Mouse (Mus musculus) liver, embryonic 16.5 days (tissue): ENCODE measurements around the gene Tiparp. TPM values are rescaled to one million over a fixed set of nuclear protein-coding genes. Genes with fewer than 3 reads are reported as not detected.

Experiments
- ATAC-seq: fragments of 200-750 bp; cut with Nextera tagmentation; 2 replicates; pipeline ENCODE4 v1.8.0; 2017; ENCODE audit warnings: low read depth, mild to moderate bottlenecking, moderate number of reproducible peaks, moderate library complexity
- H3K27ac ChIP-seq: fragments of 300-500 bp; sonication (generic); 2 replicates; pipeline ENCODE4 v1.5.1; 2014; ENCODE audit warnings: mild to moderate bottlenecking, low read length
- H3K27me3 ChIP-seq: fragments of 300-500 bp; sonication (generic); 2 replicates; pipeline ENCODE4 v1.6.1; 2014; ENCODE audit warnings: low read depth, low read length, mixed read lengths; ENCODE audit not compliant: control insufficient read depth, insufficient read depth
- H3K36me3 ChIP-seq: fragments of 300-500 bp; sonication (generic); 2 replicates; pipeline ENCODE4 v1.6.1; 2014; ENCODE audit warnings: mild to moderate bottlenecking; ENCODE audit not compliant: control insufficient read depth, insufficient read depth
- H3K4me1 ChIP-seq: fragments of 300-500 bp; sonication (generic); 2 replicates; pipeline ENCODE4 v1.6.1; 2014; ENCODE audit warnings: low read depth, low read length, mixed read lengths; ENCODE audit not compliant: control insufficient read depth
- H3K4me2 ChIP-seq: fragments of 300-500 bp; sonication (generic); 2 replicates; pipeline ENCODE4 v1.6.1; 2014; ENCODE audit warnings: low read depth, low read length, mixed read lengths
- H3K4me3 ChIP-seq: fragments of 300-500 bp; sonication (generic); 2 replicates; pipeline ENCODE4 v1.5.1; 2014; ENCODE audit warnings: low read depth, mild to moderate bottlenecking, low read length
- H3K9ac ChIP-seq: fragments of 300-500 bp; sonication (generic); 2 replicates; pipeline ENCODE4 v1.6.1; 2014; ENCODE audit warnings: low read depth, low read length
- H3K9me3 ChIP-seq: fragments of 300-500 bp; sonication (generic); replicated peaks from 2 replicates; pipeline ENCODE4 v1.6.1; 2016; ENCODE audit warnings: low read length; ENCODE audit not compliant: control insufficient read depth
- WGBS: fragments of 180-500 bp; shearing (Covaris S2); extraction: QIAGEN DNeasy Blood & Tissue Kit; methylation state at CpG from one replicate; pipeline ENCODE4 v1.1.7; 2014; ENCODE audit not compliant: insufficient replicate concordance; 5-methylcytosine and 5-hydroxymethylcytosine counted together
- polyA plus RNA-seq: library from polyadenylated mRNA; unstranded; fragments of >200 nt; fragmentation: Nextera tagmentation; extraction: Ambion mirVana; gene quantifications from 2 replicates; pipeline ENCODE4 v1.2.1, GENCODE M21; 2015

Gene Tiparp
- polyA plus RNA-seq = 6.5 TPM in 2 replicates

- under 1% methylated on average over 76 of the region's 109 CpGs for WGBS
- ATAC-seq = peak; percentile 92
- Histone ChIP-seq H3K9ac (peak within 1 kb of the TSS; percentile 77), H3K4me2 (peak within 1 kb of the TSS; percentile 92), H3K4me3 (peak within 1 kb of the TSS; percentile 73), H3K36me3 (no peaks in the 10 kb centered on the region), H3K27ac (peak within 1 kb of the TSS; percentile 84), H3K4me1 (no peaks in the 10 kb centered on the region), H3K9me3 (no peaks in the 10 kb centered on the region), H3K27me3 (no peaks in the 10 kb centered on the region)
Observed at GRCm38 (mm10) chr3:65527691-65528601, at the start of gene Tiparp. Gene Tiparp, plus strand, starts transcription at chr3:65528410.

DNA sequence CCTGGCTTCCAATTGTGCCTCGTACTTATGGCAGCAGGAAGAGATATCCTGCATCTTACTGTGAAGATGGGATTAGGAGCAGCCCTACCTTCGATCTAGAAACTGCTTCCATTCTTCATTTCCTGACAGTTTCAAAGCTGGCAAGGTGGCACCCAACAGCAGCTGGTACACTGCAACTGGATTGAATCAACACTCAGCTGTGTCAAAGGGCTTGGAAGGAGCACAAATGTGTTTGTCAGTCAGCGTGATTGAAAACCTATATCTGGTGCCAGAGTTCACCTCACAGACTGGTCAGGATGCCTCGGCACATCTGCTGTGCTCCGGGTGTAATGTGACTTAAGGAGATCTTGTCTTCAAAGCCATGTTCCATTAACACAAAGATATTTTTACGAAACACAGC is 47.5 kb upstream of the Tiparp start:
- H3K36me3 ChIP-seq = no peaks in the 10 kb centered on the region

GRCm38 (mm10) chr3:65482266-65482665 is 45.9 kb upstream of the Tiparp start:
- Histone ChIP-seq H3K4me3 (no peak overlapping the region), H3K27ac (no peak overlapping the region), H3K4me1 (no peaks in the 10 kb centered on the region), H3K36me3 (no peaks in the 10 kb centered on the region), H3K4me2 (no peak overlapping the region), H3K9ac (no peak overlapping the region), H3K9me3 (no peaks in the 10 kb centered on the region), H3K27me3 (no peaks in the 10 kb centered on the region)
- ATAC-seq = no peak
- WGBS = 71% methylated on average over 1 of the region's 1 CpGs

More for the DNA sequence above, 47.5 kb upstream of the Tiparp start:
- no peak overlapping the region for H3K9ac ChIP-seq
- no peaks in the 10 kb centered on the region for H3K4me1 ChIP-seq
- no peaks in the 10 kb centered on the region for H3K27me3 ChIP-seq
- H3K9me3 ChIP-seq = no peaks in the 10 kb centered on the region
- H3K27ac ChIP-seq = no peak overlapping the region
- ATAC-seq = no peak
- no peak overlapping the region for H3K4me2 ChIP-seq
- H3K4me3 ChIP-seq = no peak overlapping the region
- WGBS = 56% methylated on average over 6 of the region's 6 CpGs

DNA sequence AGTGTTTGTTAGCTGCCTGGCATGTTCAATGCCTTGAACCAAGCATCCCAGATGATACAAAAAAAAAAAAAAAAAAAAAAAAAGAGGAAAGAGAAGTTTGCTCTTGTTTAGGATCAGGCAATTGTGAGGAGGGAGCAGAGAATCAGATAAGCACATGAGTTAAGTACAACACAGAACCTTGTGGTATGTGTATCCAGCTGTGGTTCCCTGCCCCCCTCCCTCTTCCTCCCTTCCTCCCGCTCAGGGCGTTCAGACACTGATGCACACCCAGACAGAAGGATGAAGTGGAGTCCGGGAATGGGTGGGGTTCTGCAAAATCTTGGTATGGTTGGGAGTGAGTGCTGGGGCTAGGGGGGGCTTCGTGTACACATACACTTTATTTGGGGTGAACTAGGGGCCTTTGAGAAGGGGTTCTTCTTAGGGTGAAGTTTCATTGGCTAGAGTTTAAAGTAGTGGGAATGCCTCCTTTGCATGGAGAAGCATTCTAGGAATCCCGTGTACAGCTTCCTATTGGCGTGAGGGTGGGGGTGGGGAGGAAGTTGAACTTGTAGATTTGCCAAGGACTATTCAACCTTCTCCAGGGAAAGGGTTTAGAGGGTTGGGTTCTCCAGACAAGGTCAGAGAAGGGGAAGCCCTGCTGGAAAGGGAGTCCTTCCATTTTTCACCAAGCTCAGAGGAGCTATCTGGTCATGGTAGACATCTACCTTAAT is 45.4 kb upstream of the Tiparp start:
- ATAC-seq = no peak
- WGBS = 22% methylated on average over 6 of the region's 6 CpGs
- H3K27me3 ChIP-seq = no peaks in the 10 kb centered on the region
- H3K4me2 ChIP-seq = no peak overlapping the region
- H3K36me3 ChIP-seq = no peaks in the 10 kb centered on the region
- no peak overlapping the region for H3K27ac ChIP-seq
- H3K9ac ChIP-seq = no peak overlapping the region
- no peaks in the 10 kb centered on the region for H3K4me1 ChIP-seq
- H3K4me3 ChIP-seq = no peak overlapping the region
- H3K9me3 ChIP-seq = no peaks in the 10 kb centered on the region

- Histone ChIP-seq H3K9me3 (no peaks in the 10 kb centered on the region), H3K4me3 (no peak overlapping the region), H3K36me3 (no peaks in the 10 kb centered on the region), H3K27ac (no peak overlapping the region), H3K27me3 (no peaks in the 10 kb centered on the region), H3K4me2 (no peak overlapping the region), H3K4me1 (no peaks in the 10 kb centered on the region), H3K9ac (no peak overlapping the region)
- ATAC-seq = no peak
- WGBS = 39% methylated on average over 7 of the region's 7 CpGs
Observed at GRCm38 (mm10) chr3:65484161-65484733, 44.0 kb upstream of the Tiparp start.

DNA sequence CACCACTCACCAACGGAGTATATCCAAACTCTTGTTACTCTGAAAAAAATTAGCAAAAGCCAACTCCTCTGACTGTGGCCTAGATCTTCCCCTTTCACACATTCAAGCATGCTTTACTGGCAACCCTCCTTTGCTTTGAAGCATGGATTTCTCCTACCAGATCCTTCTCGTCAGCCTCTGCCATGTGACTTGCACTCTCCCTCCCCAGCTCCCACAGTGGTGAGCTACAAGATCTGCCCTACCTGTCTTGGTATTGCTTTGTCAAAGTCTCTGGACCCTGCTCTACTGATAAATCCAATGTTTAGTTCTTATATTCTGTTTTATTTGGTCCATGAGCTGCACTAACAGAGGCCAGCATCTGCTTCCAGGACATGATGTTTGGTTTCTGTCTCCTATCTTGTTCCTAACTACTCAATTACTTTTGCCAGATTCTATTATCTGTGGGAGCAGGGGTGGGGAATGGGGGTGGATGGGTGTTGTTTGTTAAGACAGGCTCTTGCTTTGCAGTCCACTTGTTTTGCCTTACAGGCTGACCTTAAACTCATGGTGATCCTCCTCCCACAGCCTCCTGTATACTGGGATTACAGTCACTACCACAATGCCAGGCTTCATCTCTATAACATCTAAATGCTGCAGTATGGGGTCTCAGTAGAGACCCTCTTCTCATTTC is 40.7 kb upstream of the Tiparp start:
- Histone ChIP-seq H3K9ac (no peak overlapping the region), H3K27me3 (no peaks in the 10 kb centered on the region), H3K4me2 (no peak overlapping the region), H3K4me1 (no peaks in the 10 kb centered on the region), H3K36me3 (no peaks in the 10 kb centered on the region), H3K9me3 (no peaks in the 10 kb centered on the region), H3K27ac (no peak overlapping the region), H3K4me3 (no peak overlapping the region)
- ATAC-seq = no peak
- 46% methylated on average over 2 of the region's 2 CpGs for WGBS

GRCm38 (mm10) chr3:65488556-65489244 is 39.5 kb upstream of the Tiparp start:
- WGBS = 36% methylated on average over 1 of the region's 1 CpGs
- Histone ChIP-seq H3K4me1 (no peaks in the 10 kb centered on the region), H3K27ac (no peak overlapping the region), H3K9ac (no peak overlapping the region), H3K36me3 (no peaks in the 10 kb centered on the region), H3K4me2 (no peak overlapping the region), H3K4me3 (no peak overlapping the region), H3K27me3 (no peaks in the 10 kb centered on the region), H3K9me3 (no peaks in the 10 kb centered on the region)
- no peak for ATAC-seq

DNA sequence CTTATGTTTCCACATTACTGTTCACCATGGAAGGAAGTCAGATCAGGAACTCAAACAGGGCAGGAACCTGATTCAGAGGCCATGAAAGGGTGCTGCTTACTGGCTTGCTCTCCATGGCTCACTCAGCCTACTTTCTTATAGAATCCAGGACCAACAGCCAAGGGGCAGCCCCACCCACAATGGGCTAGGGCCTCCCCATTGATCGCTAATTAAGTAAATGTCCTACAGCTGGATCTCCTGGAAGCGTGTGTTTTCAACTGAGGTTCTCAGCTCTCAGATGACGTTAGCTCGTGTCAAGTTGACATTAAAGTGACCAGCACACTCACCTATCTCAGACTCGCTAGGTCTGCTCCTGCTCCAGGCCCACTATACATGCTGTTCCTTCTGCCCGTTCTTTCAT is 38.6 kb upstream of the Tiparp start:
- WGBS = 74% methylated on average over 6 of the region's 6 CpGs
- Histone ChIP-seq H3K4me3 (no peak overlapping the region), H3K9me3 (no peaks in the 10 kb centered on the region), H3K27me3 (no peaks in the 10 kb centered on the region), H3K4me2 (no peak overlapping the region), H3K4me1 (no peaks in the 10 kb centered on the region), H3K27ac (no peak overlapping the region), H3K9ac (no peak overlapping the region), H3K36me3 (no peaks in the 10 kb centered on the region)
- no peak for ATAC-seq
